Mouse (Mus musculus): Measurements from ENCODE around the gene Smyd3. TPM values are rescaled to one million over a fixed set of nuclear protein-coding genes. Genes with fewer than 3 reads are reported as not detected.
"Not testable (repeated sequence)": the region's sequence is repeated elsewhere in the genome, so short reads cannot be mapped to it uniquely, and the experiment has no call there.

The Smyd3 gene
- total and polyA plus RNA-seq, 3 experiments: 2.7 to 8.1 (median 7.6) TPM

DNA sequence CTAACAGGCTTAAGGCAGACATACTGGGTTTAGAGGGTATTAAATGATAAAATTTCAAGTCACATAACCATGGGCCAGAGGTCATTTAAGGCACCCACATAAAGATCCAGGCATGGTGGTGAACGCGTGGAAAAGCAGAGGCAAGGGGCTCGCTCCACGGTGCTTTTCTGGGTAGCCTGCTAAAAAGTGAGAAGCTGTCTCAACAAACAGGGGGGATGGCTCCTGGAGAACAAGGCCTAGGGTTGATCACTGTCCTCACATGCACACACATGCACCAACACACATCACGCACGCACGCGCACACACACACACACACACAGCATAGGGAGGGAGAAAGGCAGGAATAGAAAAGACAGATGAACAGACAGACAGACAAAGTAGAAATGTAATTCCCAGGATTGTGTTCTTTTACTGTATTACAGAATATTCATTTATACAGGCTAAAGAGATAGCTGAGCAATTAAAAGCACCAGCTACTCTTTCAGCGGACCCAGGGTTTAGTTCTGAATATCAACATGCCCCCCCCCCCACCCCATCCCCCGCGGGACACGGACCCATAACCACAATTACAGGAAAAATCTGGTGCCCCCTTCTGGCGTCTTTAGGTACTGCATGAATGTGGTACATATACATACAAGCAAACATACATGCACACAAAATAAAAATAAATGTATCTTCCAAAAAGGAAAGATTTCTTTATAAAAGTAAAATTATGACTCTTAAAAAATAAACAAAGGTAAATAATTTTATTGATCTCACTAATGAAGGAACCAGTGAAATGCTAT is 215.2 kb downstream of the Smyd3 start:
- no peak overlapping the region for H3K9ac ChIP-seq (ENCODE audit: low read depth, low read length)
- H3K4me1 ChIP-seq (ENCODE audit: control insufficient read depth, insufficient read depth, low read length): no peaks in the 10 kb centered on the region
- TF ChIP-seq POLR2A (IDR thresholded peaks at IDR 0.05; ENCODE audit: insufficient read depth, low read depth, low read length) (no peak), CTCF (IDR thresholded peaks at IDR 0.05) (peak; percentile 44), EP300 (IDR thresholded peaks at IDR 0.05; ENCODE audit: insufficient read depth, low read depth, low read length) (no peak)
- WGBS: 86% methylated on average over 13 of the region's 13 CpGs
- intact Hi-C loops (cut with DNase I): no loop called here
- no peaks in the 10 kb centered on the region for H3K36me3 ChIP-seq (ENCODE audit: control insufficient read depth, insufficient read depth, low read length)
- H3K27ac ChIP-seq: no peak overlapping the region
- no peak overlapping the region for H3K4me3 ChIP-seq
- H3K79me2 ChIP-seq (replicated peaks; ENCODE audit: control insufficient read depth, insufficient read depth, low read length): no peaks in the 10 kb centered on the region
- no peak for DNase-seq
- H3K27me3 ChIP-seq (ENCODE audit: control insufficient read depth, insufficient read depth, low read length): no peaks in the 10 kb centered on the region

DNA sequence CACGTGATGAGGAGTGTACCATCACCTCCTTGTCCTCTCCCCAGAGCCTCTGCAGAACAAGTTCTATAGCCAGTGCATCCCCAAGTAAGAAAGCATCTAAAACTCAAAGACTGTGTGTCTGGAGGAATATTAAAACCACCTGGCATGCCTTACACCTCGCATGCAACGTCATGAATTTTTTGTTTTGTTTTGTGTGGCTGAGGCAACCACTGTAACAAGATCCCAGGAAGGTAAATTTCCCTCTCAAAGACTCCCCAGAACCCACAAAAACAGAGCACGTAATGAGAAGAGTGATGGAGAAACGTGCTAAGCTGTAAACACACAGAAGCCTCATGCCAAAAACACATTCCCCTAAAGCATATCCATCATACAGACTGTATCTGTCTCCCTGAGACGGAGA is 222.2 kb downstream of the Smyd3 start:
- Histone ChIP-seq H3K79me2 (replicated peaks; ENCODE audit: control insufficient read depth, insufficient read depth, low read length) (no peaks in the 10 kb centered on the region), H3K4me1 (ENCODE audit: control insufficient read depth, insufficient read depth, low read length) (no peaks in the 10 kb centered on the region), H3K4me3 (no peak overlapping the region), H3K27me3 (ENCODE audit: control insufficient read depth, insufficient read depth, low read length) (no peaks in the 10 kb centered on the region), H3K27ac (no peak overlapping the region), H3K9ac (ENCODE audit: low read depth, low read length) (no peak overlapping the region), H3K36me3 (ENCODE audit: control insufficient read depth, insufficient read depth, low read length) (no peaks in the 10 kb centered on the region)
- TF ChIP-seq CTCF (IDR thresholded peaks at IDR 0.05) (no peak), POLR2A (IDR thresholded peaks at IDR 0.05; ENCODE audit: insufficient read depth, low read depth, low read length) (no peak), EP300 (IDR thresholded peaks at IDR 0.05; ENCODE audit: insufficient read depth, low read depth, low read length) (no peak)
- intact Hi-C loops (cut with DNase I): no loop called here
- 87% methylated on average over 6 of the region's 6 CpGs for WGBS
- DNase-seq: no peak

GRCm38 (mm10) chr1:179293772-179294353 is 224.0 kb downstream of the Smyd3 start:
- Histone ChIP-seq H3K79me2 (replicated peaks; ENCODE audit: control insufficient read depth, insufficient read depth, low read length) (no peaks in the 10 kb centered on the region), H3K36me3 (ENCODE audit: control insufficient read depth, insufficient read depth, low read length) (no peaks in the 10 kb centered on the region), H3K27ac (no peak overlapping the region), H3K4me1 (ENCODE audit: control insufficient read depth, insufficient read depth, low read length) (no peaks in the 10 kb centered on the region), H3K4me3 (no peak overlapping the region), H3K9ac (ENCODE audit: low read depth, low read length) (no peak overlapping the region), H3K27me3 (ENCODE audit: control insufficient read depth, insufficient read depth, low read length) (no peaks in the 10 kb centered on the region)
- intact Hi-C loops (cut with DNase I): no loop called here
- DNase-seq: no peak
- no peak for TF ChIP-seq CTCF (IDR thresholded peaks at IDR 0.05)
- TF ChIP-seq EP300 (IDR thresholded peaks at IDR 0.05; ENCODE audit: insufficient read depth, low read depth, low read length): no peak
- no peak for TF ChIP-seq POLR2A (IDR thresholded peaks at IDR 0.05; ENCODE audit: insufficient read depth, low read depth, low read length)
- WGBS: 92% methylated on average over 8 of the region's 8 CpGs

GRCm38 (mm10) chr1:179290181-179290580 is 227.7 kb downstream of the Smyd3 start:
- H3K9ac ChIP-seq (ENCODE audit: low read depth, low read length); DNase-seq; H3K27me3 ChIP-seq (ENCODE audit: control insufficient read depth, insufficient read depth, low read length); H3K27ac ChIP-seq; H3K36me3 ChIP-seq (ENCODE audit: control insufficient read depth, insufficient read depth, low read length); H3K4me3 ChIP-seq; intact Hi-C loops (cut with DNase I); H3K4me1 ChIP-seq (ENCODE audit: control insufficient read depth, insufficient read depth, low read length); H3K79me2 ChIP-seq (replicated peaks; ENCODE audit: control insufficient read depth, insufficient read depth, low read length): not testable (repeated sequence)
- 69% methylated on average over 6 of the region's 6 CpGs for WGBS

DNA sequence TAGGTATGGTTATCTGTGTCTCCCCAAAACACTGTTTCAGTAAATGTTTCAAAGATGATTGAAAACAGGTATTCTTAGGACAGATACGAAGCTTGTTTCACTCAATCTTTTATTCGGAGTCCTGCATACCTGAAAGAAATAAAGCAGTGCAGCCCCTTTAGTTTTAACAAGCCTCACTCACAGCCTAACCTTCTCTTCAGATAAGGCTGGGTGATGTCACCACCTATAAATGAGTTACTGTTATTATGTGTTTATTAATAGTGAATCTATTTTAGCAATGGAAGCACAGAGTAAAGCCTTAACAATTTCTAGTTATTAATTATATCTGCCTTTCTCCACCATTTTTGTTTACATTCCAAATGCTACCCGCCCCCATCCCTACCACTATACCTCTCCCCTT is 228.1 kb downstream of the Smyd3 start:
- Histone ChIP-seq H3K4me3 (no peak overlapping the region), H3K27ac (no peak overlapping the region), H3K27me3 (ENCODE audit: control insufficient read depth, insufficient read depth, low read length) (0 out of 2 replicates have a peak, but pooled peaks cover 2% of the 10 kb centered on the region), H3K79me2 (replicated peaks; ENCODE audit: control insufficient read depth, insufficient read depth, low read length) (no peaks in the 10 kb centered on the region), H3K36me3 (ENCODE audit: control insufficient read depth, insufficient read depth, low read length) (no peaks in the 10 kb centered on the region), H3K9ac (ENCODE audit: low read depth, low read length) (no peak overlapping the region), H3K4me1 (ENCODE audit: control insufficient read depth, insufficient read depth, low read length) (no peaks in the 10 kb centered on the region)
- 80% methylated on average over 3 of the region's 3 CpGs for WGBS
- intact Hi-C loops (cut with DNase I): no loop called here
- DNase-seq: no peak
- TF ChIP-seq EP300 (IDR thresholded peaks at IDR 0.05; ENCODE audit: insufficient read depth, low read depth, low read length) (no peak), CTCF (IDR thresholded peaks at IDR 0.05) (no peak), POLR2A (IDR thresholded peaks at IDR 0.05; ENCODE audit: insufficient read depth, low read depth, low read length) (no peak)

- 94% methylated on average over 6 of the region's 6 CpGs for WGBS
- intact Hi-C loops (cut with DNase I): no loop called here
- no peaks in the 10 kb centered on the region for H3K36me3 ChIP-seq (ENCODE audit: control insufficient read depth, insufficient read depth, low read length)
- no peak for DNase-seq
- H3K9ac ChIP-seq (ENCODE audit: low read depth, low read length): no peak overlapping the region
- TF ChIP-seq CTCF (IDR thresholded peaks at IDR 0.05) (no peak), EP300 (IDR thresholded peaks at IDR 0.05; ENCODE audit: insufficient read depth, low read depth, low read length) (no peak), POLR2A (IDR thresholded peaks at IDR 0.05; ENCODE audit: insufficient read depth, low read depth, low read length) (no peak)
- H3K79me2 ChIP-seq (replicated peaks; ENCODE audit: control insufficient read depth, insufficient read depth, low read length): no peaks in the 10 kb centered on the region
- no peaks in the 10 kb centered on the region for H3K4me1 ChIP-seq (ENCODE audit: control insufficient read depth, insufficient read depth, low read length)
- H3K27me3 ChIP-seq (ENCODE audit: control insufficient read depth, insufficient read depth, low read length): 0 out of 2 replicates have a peak, but pooled peaks cover 2% of the 10 kb centered on the region
- no peak overlapping the region for H3K4me3 ChIP-seq
- no peak overlapping the region for H3K27ac ChIP-seq
These were observed 231.1 kb downstream of the Smyd3 start for GRCm38 (mm10) chr1:179286748-179287147.
